8 mouse cellular contexts compared by ENCODE assay signal in genomic region chr8:119698960-119699359, GRCm38 (mm10). TPM values are rescaled to one million over a fixed set of nuclear protein-coding genes. Genes with fewer than 3 reads are reported as not detected.
A peak's percentile ranks its signal among the peaks of the same experiment; 100 is the strongest.
DNase-seq lines count a peak whose midpoint lies in the region; ATAC-seq and TF ChIP-seq lines count a peak whose summit lies in the region.

No protein-coding gene starts in this region.

- WGBS in embryonic facial prominence, embryonic 14.5 days, result under 1% methylated on average over 11 of the region's 12 CpGs
- under 1% methylated on average over 12 of the region's 12 CpGs for WGBS in intestine, embryonic 15.5 days
- 2% methylated on average over 12 of the region's 12 CpGs for WGBS in liver, embryonic 15.5 days (ENCODE audit: insufficient replicate concordance)
- WGBS in spleen, adult 2 months, result 9% methylated on average over 12 of the region's 12 CpGs

- no peak for ATAC-seq in embryonic facial prominence, embryonic 14.5 days (ENCODE audit: low read depth)
- ATAC-seq in intestine, embryonic 15.5 days, result peak; percentile 50
- ATAC-seq in liver, embryonic 15.5 days (ENCODE audit: insufficient read depth), result 0 out of 2 replicates have a peak, but pooled peaks have one; percentile 31
- no peak for ATAC-seq in monocyte, adult 5-6 weeks (replicated peaks; ENCODE audit: insufficient number of reproducible peaks, low FRiP score, low TSS enrichment, poor library complexity, severe bottlenecking)

- peaks cover 34% of the 10 kb centered on the region for H3K27me3 ChIP-seq in embryonic facial prominence, embryonic 14.5 days (replicated peaks; ENCODE audit: control insufficient read depth, insufficient read depth, low read length)
- peaks cover 28% of the 10 kb centered on the region for H3K27me3 ChIP-seq in intestine, embryonic 15.5 days (replicated peaks)
- H3K27me3 ChIP-seq in liver, embryonic 15.5 days, result peaks cover 71% of the 10 kb centered on the region
- peaks cover 14% of the 10 kb centered on the region for H3K27me3 ChIP-seq in spleen, adult 2 months (ENCODE audit: control insufficient read depth, insufficient read depth, low read length)

- no peak overlapping the region for H3K27ac ChIP-seq in layer of hippocampus, adult 2 months
- H3K27ac ChIP-seq in embryonic facial prominence, embryonic 14.5 days (replicated peaks; ENCODE audit: low read depth, low read length), result no peak overlapping the region
- no peak overlapping the region for H3K27ac ChIP-seq in intestine, embryonic 15.5 days
- no peak overlapping the region for H3K27ac ChIP-seq in liver, embryonic 15.5 days (replicated peaks)
- no peak overlapping the region for H3K27ac ChIP-seq in spleen, adult 2 months (ENCODE audit: insufficient read depth, low read length)

- DNase-seq in layer of hippocampus, adult 2 months (ENCODE audit: low spot score in 2 of 2), result peak; percentile 17 to 44
- DNase-seq in layer of hippocampus, adult 9-11 months, result no peak
- peak; percentile 62 to 89 for DNase-seq in adrenal gland, adult (ENCODE audit: inconsistent age in 2 of 2, low spot score in 1 of 2)
- no peak for DNase-seq in embryonic facial prominence, embryonic 14.5 days (ENCODE audit: low spot score)
- DNase-seq in spleen, adult 2 months (ENCODE audit: low read depth in 1 of 2, low spot score in 2 of 2), result peak; percentile 14 to 63

- no peak for TF ChIP-seq POLR2A in spleen, adult 2 months (IDR thresholded peaks at IDR 0.05; ENCODE audit: low read depth, low read length)

- H3K4me3 ChIP-seq in layer of hippocampus, adult 2 months, result no peak overlapping the region
- H3K4me3 ChIP-seq in embryonic facial prominence, embryonic 14.5 days (ENCODE audit: low read depth, low read length), result 0 out of 2 replicates have a peak overlapping the region, but pooled peaks have one; percentile 26
- peak overlapping the region; percentile 37 for H3K4me3 ChIP-seq in intestine, embryonic 15.5 days (replicated peaks)
- 0 out of 2 replicates have a peak overlapping the region, but pooled peaks have one; percentile 4 for H3K4me3 ChIP-seq in liver, embryonic 15.5 days (replicated peaks)
- no peak overlapping the region for H3K4me3 ChIP-seq in spleen, adult 2 months (ENCODE audit: extremely low read depth, insufficient read depth, insufficient read length)

- no peaks in the 10 kb centered on the region; the same call in 1 of the 2 replicates for H3K4me1 ChIP-seq in embryonic facial prominence, embryonic 14.5 days (ENCODE audit: control insufficient read depth, insufficient read depth, low read length)
- peaks cover 20% of the 10 kb centered on the region for H3K4me1 ChIP-seq in intestine, embryonic 15.5 days (replicated peaks)
- peaks cover 12% of the 10 kb centered on the region for H3K4me1 ChIP-seq in liver, embryonic 15.5 days (replicated peaks)
- no peaks in the 10 kb centered on the region for H3K4me1 ChIP-seq in spleen, adult 2 months (ENCODE audit: control insufficient read depth, insufficient read depth, insufficient read length)

- no peak overlapping the region for H3K9ac ChIP-seq in embryonic facial prominence, embryonic 14.5 days (ENCODE audit: low read depth, low read length)
- peak overlapping the region; percentile 13; the same call in 1 of the 2 replicates for H3K9ac ChIP-seq in intestine, embryonic 15.5 days
- H3K9ac ChIP-seq in liver, embryonic 15.5 days, result no peak overlapping the region

- no peaks in the 10 kb centered on the region for H3K36me3 ChIP-seq in embryonic facial prominence, embryonic 14.5 days (ENCODE audit: control insufficient read depth, insufficient read depth, low read length)
- H3K36me3 ChIP-seq in intestine, embryonic 15.5 days, result no peaks in the 10 kb centered on the region
- no peaks in the 10 kb centered on the region for H3K36me3 ChIP-seq in liver, embryonic 15.5 days (replicated peaks)
- no peaks in the 10 kb centered on the region for H3K36me3 ChIP-seq in spleen, adult 2 months (ENCODE audit: control insufficient read depth, insufficient read depth, low read length)

- peak overlapping the region; percentile 48 for H3K4me2 ChIP-seq in embryonic facial prominence, embryonic 14.5 days (ENCODE audit: low read depth, low read length)
- H3K4me2 ChIP-seq in intestine, embryonic 15.5 days (replicated peaks), result peak overlapping the region; percentile 66
- H3K4me2 ChIP-seq in liver, embryonic 15.5 days, result peak overlapping the region; percentile 39

- TF ChIP-seq CTCF in layer of hippocampus, adult 2 months (conservative IDR thresholded peaks at IDR 0.05), result peak; percentile 85
- peak; percentile 79 for TF ChIP-seq CTCF in spleen, adult 2 months (IDR thresholded peaks at IDR 0.05; ENCODE audit: extremely low read depth, insufficient read depth, insufficient read length, insufficient replicate concordance)

- H3K9me3 ChIP-seq in embryonic facial prominence, embryonic 14.5 days (ENCODE audit: control insufficient read depth, low read length), result no peaks in the 10 kb centered on the region
- H3K9me3 ChIP-seq in intestine, embryonic 15.5 days, result no peaks in the 10 kb centered on the region
- no peaks in the 10 kb centered on the region for H3K9me3 ChIP-seq in liver, embryonic 15.5 days (replicated peaks)

RNA-seq across cellular contexts. Expression of gene Atp2c2, which starts 0.8 kb away (rescaled TPM):
- 1 to 10 TPM; 1.7 to 1.9 TPM for total RNA-seq in layer of hippocampus, adult 2 months (2021)
- 1.3 and 1.8 TPM in 2 replicates for polyA plus RNA-seq in embryonic facial prominence, embryonic 14.5 days (2014; fragmentation: Nextera tagmentation; extraction: Ambion mirVana)
- polyA plus RNA-seq in intestine, embryonic 15.5 days (2015; fragmentation: Nextera tagmentation; extraction: Ambion mirVana), result 4.4 and 5.8 TPM in 2 replicates
- polyA plus RNA-seq in liver, embryonic 15.5 days (2015; fragmentation: Nextera tagmentation; extraction: Ambion mirVana), result 0.09 and 0.12 TPM in 2 replicates
- polyA plus RNA-seq in spleen, adult 2 months (2012; rRNA removed), result 0.28 and 0.36 TPM in 2 replicates
- total RNA-seq in monocyte, adult 5-6 weeks (2017), result not detected in 3 replicates

RNA-seq across cellular contexts. Expression of gene Wfdc1, which starts 32.8 kb away (rescaled TPM):
- 1 to 10 TPM; 6.3 to 6.7 TPM for total RNA-seq in layer of hippocampus, adult 2 months (2021)
- polyA plus RNA-seq in embryonic facial prominence, embryonic 14.5 days (2014; fragmentation: Nextera tagmentation; extraction: Ambion mirVana), result 2.0 and 3.5 TPM in 2 replicates
- polyA plus RNA-seq in intestine, embryonic 15.5 days (2015; fragmentation: Nextera tagmentation; extraction: Ambion mirVana), result 4.5 and 4.6 TPM in 2 replicates
- 2.2 and 2.5 TPM in 2 replicates for polyA plus RNA-seq in liver, embryonic 15.5 days (2015; fragmentation: Nextera tagmentation; extraction: Ambion mirVana)
- polyA plus RNA-seq in spleen, adult 2 months (2012; rRNA removed), result 5.8 and 11.8 TPM in 2 replicates
- not detected in 3 replicates for total RNA-seq in monocyte, adult 5-6 weeks (2017)

Comparison
In these comparisons a context has a peak if more than half of its experiments do, and no peak if none do; other contexts are left out.
1. DNase-seq: peak in layer of hippocampus, adult 2 months (2 of 2), adrenal gland, adult (2 of 2) and spleen, adult 2 months (2 of 2); none in layer of hippocampus, adult 9-11 months (single experiment) and embryonic facial prominence, embryonic 14.5 days (single experiment).
2. H3K4me3 ChIP-seq: peak in embryonic facial prominence, embryonic 14.5 days (single experiment), intestine, embryonic 15.5 days (single experiment) and liver, embryonic 15.5 days (single experiment); none in layer of hippocampus, adult 2 months (single experiment) and spleen, adult 2 months (single experiment).
3. ATAC-seq: peak in intestine, embryonic 15.5 days (single experiment) and liver, embryonic 15.5 days (single experiment); none in embryonic facial prominence, embryonic 14.5 days (single experiment) and monocyte, adult 5-6 weeks (single experiment).
4. Peak in every context shown above with its lines, with median percentiles within 50 percentile points of each other: H3K4me2 ChIP-seq.